Mouse (Mus musculus): ENCODE measurements around the gene Arhgap25. TPM values are rescaled to one million over a fixed set of nuclear protein-coding genes. Genes with fewer than 3 reads are reported as not detected.

The Arhgap25 gene
- total and polyA plus RNA-seq, 2 experiments from 2014 or later = 2.2 to 3.3 TPM

- DNase-seq = no peak
- Histone ChIP-seq H3K27me3 (ENCODE audit: insufficient read depth, low read length) (no peaks in the 10 kb centered on the region), H3K4me1 (ENCODE audit: insufficient read depth) (no peaks in the 10 kb centered on the region), H3K27ac (ENCODE audit: low read depth, low read length) (no peak overlapping the region), H3K36me3 (ENCODE audit: insufficient read depth) (no peaks in the 10 kb centered on the region), H3K4me2 (ENCODE audit: low read depth) (no peak overlapping the region), H3K9ac (no peak overlapping the region), H3K4me3 (ENCODE audit: low read depth, low read length) (no peak overlapping the region), H3K9me3 (ENCODE audit: low read length) (no peaks in the 10 kb centered on the region)
- ATAC-seq = no peak
- TF ChIP-seq CTCF (IDR thresholded peaks at IDR 0.05; ENCODE audit: low read depth) = no peak
- 71% methylated on average over 10 of the region's 10 CpGs for WGBS
These were observed 64.7 kb downstream of the Arhgap25 start for GRCm38 (mm10) chr6:87468372-87468771.

DNA sequence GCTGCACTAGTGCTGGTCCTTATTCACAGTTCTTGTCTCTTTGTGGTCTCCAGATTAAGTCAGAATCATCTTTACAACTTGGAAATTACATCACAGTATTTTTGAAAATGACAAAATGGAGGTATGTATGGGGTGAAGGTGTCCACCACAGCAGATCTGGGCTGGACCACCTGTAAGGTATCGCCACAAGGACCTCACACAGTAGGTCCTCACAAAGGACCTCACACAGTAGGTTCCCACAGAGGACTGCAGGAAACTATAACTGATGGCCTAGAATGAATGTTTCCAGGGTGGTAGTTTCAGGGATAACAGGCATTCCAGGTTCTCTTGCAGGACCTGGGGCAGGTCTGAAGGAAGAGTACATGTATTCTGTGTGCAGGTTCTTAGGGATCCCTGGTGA, 65.7 kb downstream of the Arhgap25 start:
- Histone ChIP-seq H3K4me1 (ENCODE audit: insufficient read depth) (no peaks in the 10 kb centered on the region), H3K27me3 (ENCODE audit: insufficient read depth, low read length) (no peaks in the 10 kb centered on the region), H3K9me3 (ENCODE audit: low read length) (no peaks in the 10 kb centered on the region), H3K4me2 (ENCODE audit: low read depth) (no peak overlapping the region), H3K4me3 (ENCODE audit: low read depth, low read length) (no peak overlapping the region), H3K36me3 (ENCODE audit: insufficient read depth) (no peaks in the 10 kb centered on the region), H3K9ac (no peak overlapping the region), H3K27ac (ENCODE audit: low read depth, low read length) (no peak overlapping the region)
- ATAC-seq (no peak), DNase-seq (no peak)
- 91% methylated on average over 1 of the region's 1 CpGs for WGBS
- no peak for TF ChIP-seq CTCF (IDR thresholded peaks at IDR 0.05; ENCODE audit: low read depth)

DNA sequence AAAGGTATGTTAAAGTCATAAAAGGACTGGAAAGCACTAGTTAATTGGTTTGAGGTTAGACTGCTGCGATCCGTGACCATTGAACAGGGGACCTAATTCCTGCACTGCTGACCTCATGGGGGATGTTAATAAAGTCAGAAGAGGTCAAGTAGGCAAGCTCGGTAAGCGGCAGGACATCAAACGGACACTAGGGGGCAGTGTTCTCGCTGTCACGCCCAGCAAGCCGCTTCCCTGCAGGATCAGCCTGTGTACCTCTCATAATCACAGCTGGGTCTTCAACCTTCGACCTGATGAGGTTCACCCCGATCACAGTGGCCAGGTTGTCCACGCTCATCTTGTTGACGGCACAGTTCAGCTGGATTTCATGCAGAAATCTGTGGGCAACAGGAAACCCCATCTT, 66.8 kb downstream of the Arhgap25 start:
- DNase-seq = peak; percentile 58
- H3K27ac ChIP-seq (ENCODE audit: low read depth, low read length) = no peak overlapping the region
- H3K9me3 ChIP-seq (ENCODE audit: low read length) = no peaks in the 10 kb centered on the region
- no peaks in the 10 kb centered on the region for H3K27me3 ChIP-seq (ENCODE audit: insufficient read depth, low read length)
- no peak for ATAC-seq
- H3K4me1 ChIP-seq (ENCODE audit: insufficient read depth) = no peaks in the 10 kb centered on the region
- peak overlapping the region; percentile 24 for H3K4me2 ChIP-seq (ENCODE audit: low read depth)
- H3K36me3 ChIP-seq (ENCODE audit: insufficient read depth) = no peaks in the 10 kb centered on the region
- TF ChIP-seq CTCF (IDR thresholded peaks at IDR 0.05; ENCODE audit: low read depth) = peak; percentile 72
- no peak overlapping the region for H3K9ac ChIP-seq
- no peak overlapping the region for H3K4me3 ChIP-seq (ENCODE audit: low read depth, low read length)
- WGBS = 16% methylated on average over 12 of the region's 12 CpGs

GRCm38 (mm10) chr6:87455507-87455906, 77.6 kb downstream of the Arhgap25 start:
- H3K4me2 ChIP-seq (ENCODE audit: low read depth) = no peak overlapping the region
- WGBS = 80% methylated on average over 6 of the region's 6 CpGs
- no peak overlapping the region for H3K9ac ChIP-seq
- no peak overlapping the region for H3K4me3 ChIP-seq (ENCODE audit: low read depth, low read length)
- DNase-seq (no peak), ATAC-seq (no peak)
- H3K9me3 ChIP-seq (ENCODE audit: low read length) = no peaks in the 10 kb centered on the region
- H3K27ac ChIP-seq (ENCODE audit: low read depth, low read length) = no peak overlapping the region
- H3K4me1 ChIP-seq (ENCODE audit: insufficient read depth) = no peaks in the 10 kb centered on the region
- TF ChIP-seq CTCF (IDR thresholded peaks at IDR 0.05; ENCODE audit: low read depth) = no peak
- no peaks in the 10 kb centered on the region for H3K27me3 ChIP-seq (ENCODE audit: insufficient read depth, low read length)
- H3K36me3 ChIP-seq (ENCODE audit: insufficient read depth) = no peaks in the 10 kb centered on the region

- H3K4me3 ChIP-seq (ENCODE audit: low read depth, low read length) = no peak overlapping the region
- WGBS = 72% methylated on average over 3 of the region's 3 CpGs
- DNase-seq (no peak), ATAC-seq (no peak)
- H3K36me3 ChIP-seq (ENCODE audit: insufficient read depth) = no peaks in the 10 kb centered on the region
- no peak for TF ChIP-seq CTCF (IDR thresholded peaks at IDR 0.05; ENCODE audit: low read depth)
- no peaks in the 10 kb centered on the region for H3K9me3 ChIP-seq (ENCODE audit: low read length)
- H3K4me1 ChIP-seq (ENCODE audit: insufficient read depth) = no peaks in the 10 kb centered on the region
- no peak overlapping the region for H3K9ac ChIP-seq
- no peak overlapping the region for H3K27ac ChIP-seq (ENCODE audit: low read depth, low read length)
- H3K4me2 ChIP-seq (ENCODE audit: low read depth) = no peak overlapping the region
- no peaks in the 10 kb centered on the region for H3K27me3 ChIP-seq (ENCODE audit: insufficient read depth, low read length)
These were observed 81.3 kb downstream of the Arhgap25 start for GRCm38 (mm10) chr6:87451771-87452170.

DNA sequence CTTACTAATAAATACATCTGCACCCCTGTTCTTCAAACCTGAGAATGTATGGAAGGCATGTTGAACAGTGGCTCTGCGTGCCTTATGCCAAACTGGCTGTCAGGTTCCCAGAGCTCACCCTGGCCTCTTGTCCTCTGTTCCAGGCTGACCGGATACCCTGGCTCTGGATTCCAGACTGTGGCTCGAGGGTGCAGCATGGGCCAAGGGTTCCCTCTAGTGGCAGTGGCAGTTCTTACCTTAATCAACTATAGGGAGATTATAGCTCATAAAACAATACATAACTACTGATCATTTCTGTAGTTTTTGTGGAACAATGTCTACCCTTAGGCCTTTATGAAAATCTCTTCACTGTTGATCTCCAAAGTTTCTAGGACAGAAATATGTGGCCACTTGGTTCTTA, 82.0 kb downstream of the Arhgap25 start:
- TF ChIP-seq CTCF (IDR thresholded peaks at IDR 0.05; ENCODE audit: low read depth) = peak; percentile 42; the same call in 1 of the 2 replicates
- DNase-seq = no peak
- Histone ChIP-seq H3K9me3 (ENCODE audit: low read length) (no peaks in the 10 kb centered on the region), H3K36me3 (ENCODE audit: insufficient read depth) (no peaks in the 10 kb centered on the region), H3K4me1 (ENCODE audit: insufficient read depth) (no peaks in the 10 kb centered on the region), H3K27ac (ENCODE audit: low read depth, low read length) (no peak overlapping the region), H3K27me3 (ENCODE audit: insufficient read depth, low read length) (no peaks in the 10 kb centered on the region), H3K4me3 (ENCODE audit: low read depth, low read length) (no peak overlapping the region), H3K4me2 (ENCODE audit: low read depth) (no peak overlapping the region), H3K9ac (no peak overlapping the region)
- no peak for ATAC-seq
- 67% methylated on average over 3 of the region's 3 CpGs for WGBS

DNA sequence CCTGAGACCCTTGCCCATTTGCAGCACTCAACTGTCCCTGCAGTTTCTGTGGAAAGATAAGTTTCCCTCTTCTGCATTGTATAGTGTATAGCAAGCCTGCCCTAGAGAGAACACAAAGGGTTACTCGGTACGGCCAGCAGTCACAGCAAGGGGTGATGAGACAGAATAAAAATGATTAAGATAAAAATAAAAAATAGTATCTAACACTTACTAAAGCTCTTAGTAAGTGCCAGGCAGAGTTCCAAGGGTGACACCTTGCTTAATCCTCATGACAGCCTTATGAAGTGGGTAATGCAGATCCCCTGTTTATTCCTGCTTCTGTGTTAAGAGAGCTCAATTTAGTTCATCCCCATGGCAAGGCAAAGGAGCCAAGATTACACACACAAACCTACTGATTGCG, 83.5 kb downstream of the Arhgap25 start:
- 64% methylated on average over 3 of the region's 3 CpGs for WGBS
- H3K4me1 ChIP-seq (ENCODE audit: insufficient read depth) = no peaks in the 10 kb centered on the region
- H3K9me3 ChIP-seq (ENCODE audit: low read length) = no peaks in the 10 kb centered on the region
- H3K9ac ChIP-seq = no peak overlapping the region
- H3K4me3 ChIP-seq (ENCODE audit: low read depth, low read length) = no peak overlapping the region
- no peak overlapping the region for H3K27ac ChIP-seq (ENCODE audit: low read depth, low read length)
- ATAC-seq (no peak), DNase-seq (no peak)
- H3K27me3 ChIP-seq (ENCODE audit: insufficient read depth, low read length) = no peaks in the 10 kb centered on the region
- no peak overlapping the region for H3K4me2 ChIP-seq (ENCODE audit: low read depth)
- TF ChIP-seq CTCF (IDR thresholded peaks at IDR 0.05; ENCODE audit: low read depth) = no peak
- H3K36me3 ChIP-seq (ENCODE audit: insufficient read depth) = no peaks in the 10 kb centered on the region

DNA sequence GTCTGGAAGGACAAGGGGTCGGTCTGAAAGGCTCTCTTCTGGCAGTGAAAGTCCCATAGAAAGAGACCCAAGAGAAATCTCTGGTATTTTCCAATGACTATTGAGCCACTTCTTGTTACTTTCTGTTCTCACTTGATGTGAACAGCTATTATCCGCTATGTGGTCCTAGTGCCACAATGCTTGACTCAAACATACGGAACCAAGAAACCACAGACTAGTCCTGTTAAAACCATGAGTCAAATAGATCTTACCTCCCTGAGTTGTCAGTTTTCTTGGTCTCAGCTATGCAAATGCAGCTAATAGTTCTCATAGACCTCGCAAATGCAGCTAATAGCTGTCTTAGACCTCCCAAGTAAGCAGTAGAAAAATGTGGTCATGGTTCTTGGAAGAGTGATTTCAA, 85.8 kb downstream of the Arhgap25 start:
- Histone ChIP-seq H3K27me3 (ENCODE audit: insufficient read depth, low read length) (no peaks in the 10 kb centered on the region), H3K4me3 (ENCODE audit: low read depth, low read length) (no peak overlapping the region), H3K36me3 (ENCODE audit: insufficient read depth) (no peaks in the 10 kb centered on the region), H3K9ac (no peak overlapping the region), H3K4me1 (ENCODE audit: insufficient read depth) (no peaks in the 10 kb centered on the region), H3K9me3 (ENCODE audit: low read length) (no peaks in the 10 kb centered on the region), H3K4me2 (ENCODE audit: low read depth) (no peak overlapping the region), H3K27ac (ENCODE audit: low read depth, low read length) (no peak overlapping the region)
- TF ChIP-seq CTCF (IDR thresholded peaks at IDR 0.05; ENCODE audit: low read depth) = no peak
- DNase-seq (no peak), ATAC-seq (no peak)
- WGBS = 87% methylated on average over 4 of the region's 4 CpGs

Measured in forebrain, postnatal 0 days (tissue).